Comparison of ENCODE assay signal across 8 mouse cellular contexts in genomic region chr15:89157954-89158353, GRCm38 (mm10). TPM values are rescaled to one million over a fixed set of nuclear protein-coding genes. Genes with fewer than 3 reads are reported as not detected.
A peak's percentile ranks its signal among the peaks of the same experiment; 100 is the strongest.
DNase-seq lines count a peak whose midpoint lies in the region; ATAC-seq and TF ChIP-seq lines count a peak whose summit lies in the region.

No protein-coding gene starts in this region.

- ATAC-seq in erythroid progenitor cell, adult 5-6 weeks (replicated peaks; ENCODE audit: low FRiP score, poor library complexity, severe bottlenecking) = peak; percentile 63
- peak; percentile 26; the same call in 1 of the 2 replicates for ATAC-seq in hindbrain, embryonic 12.5 days (ENCODE audit: low FRiP score)
- peak; percentile 45 for ATAC-seq in liver, postnatal 0 days

- no peak overlapping the region for H3K4me3 ChIP-seq in bone marrow macrophage, adult 2 months (ENCODE audit: insufficient read depth, low read length)
- H3K4me3 ChIP-seq in hindbrain, embryonic 12.5 days = no peak overlapping the region
- no peak overlapping the region for H3K4me3 ChIP-seq in liver, postnatal 0 days (ENCODE audit: low read depth, low read length)

- H3K4me2 ChIP-seq in hindbrain, embryonic 12.5 days (replicated peaks) = no peak overlapping the region
- H3K4me2 ChIP-seq in liver, postnatal 0 days (ENCODE audit: low read depth, low read length) = no peak overlapping the region

- H3K27me3 ChIP-seq in hindbrain, embryonic 12.5 days = no peaks in the 10 kb centered on the region
- no peaks in the 10 kb centered on the region for H3K27me3 ChIP-seq in liver, postnatal 0 days (ENCODE audit: insufficient read depth, low read length)

- no peaks in the 10 kb centered on the region for H3K4me1 ChIP-seq in bone marrow macrophage, adult 2 months (ENCODE audit: control insufficient read depth, insufficient read depth, low read length)
- no peaks in the 10 kb centered on the region for H3K4me1 ChIP-seq in hindbrain, embryonic 12.5 days
- no peaks in the 10 kb centered on the region for H3K4me1 ChIP-seq in liver, postnatal 0 days (ENCODE audit: insufficient read depth)

- no peak for TF ChIP-seq POLR2A in bone marrow macrophage, adult 2 months (IDR thresholded peaks at IDR 0.05; ENCODE audit: borderline replicate concordance, low read depth, low read length)

- peak; percentile 68 for DNase-seq in urinary bladder, postnatal 14 days (ENCODE audit: low spot score)
- no peak for DNase-seq in urinary bladder, adult 18-20 months (ENCODE audit: low spot score in 2 of 2)
- peak; percentile 78 for DNase-seq in liver, postnatal 0 days
- DNase-seq in skeletal muscle tissue, adult 2 months (ENCODE audit: low read depth, low spot score) = peak; percentile 80
- DNase-seq in frontal cortex, adult 2 months (ENCODE audit: extremely low spot score in 1 of 2, low spot score in 1 of 2) = no peak

- H3K27ac ChIP-seq in bone marrow macrophage, adult 2 months (ENCODE audit: insufficient read depth, low read depth, low read length) = no peak overlapping the region
- H3K27ac ChIP-seq in hindbrain, embryonic 12.5 days = 0 out of 2 replicates have a peak overlapping the region, but pooled peaks have one; percentile 12
- H3K27ac ChIP-seq in liver, postnatal 0 days (ENCODE audit: low read depth) = no peak overlapping the region

- no peaks in the 10 kb centered on the region for H3K9me3 ChIP-seq in hindbrain, embryonic 12.5 days (replicated peaks)
- no peaks in the 10 kb centered on the region for H3K9me3 ChIP-seq in liver, postnatal 0 days (ENCODE audit: low read length)

- no peak for TF ChIP-seq EP300 in liver, postnatal 0 days (IDR thresholded peaks at IDR 0.05; ENCODE audit: low read depth)

- peak; percentile 36; the same call in 1 of the 2 replicates for TF ChIP-seq CTCF in bone marrow macrophage, adult 2 months (IDR thresholded peaks at IDR 0.05; ENCODE audit: low read depth, low read length)
- TF ChIP-seq CTCF in liver, postnatal 0 days (IDR thresholded peaks at IDR 0.05; ENCODE audit: low read depth) = peak; percentile 81

- WGBS in hindbrain, embryonic 12.5 days = 72% methylated on average over 7 of the region's 7 CpGs
- 55% methylated on average over 7 of the region's 7 CpGs for WGBS in liver, postnatal 0 days (ENCODE audit: insufficient replicate concordance)

- H3K36me3 ChIP-seq in hindbrain, embryonic 12.5 days = peaks cover 96% of the 10 kb centered on the region
- H3K36me3 ChIP-seq in liver, postnatal 0 days (replicated peaks; ENCODE audit: insufficient read depth, low read length) = peaks cover 72% of the 10 kb centered on the region

- H3K9ac ChIP-seq in hindbrain, embryonic 12.5 days = no peak overlapping the region
- H3K9ac ChIP-seq in liver, postnatal 0 days (replicated peaks) = no peak overlapping the region

RNA-seq across cellular contexts. Expression of gene Mapk11, which starts 8.5 kb away (rescaled TPM):
- polyA plus RNA-seq in bone marrow macrophage, adult 2 months (2012; ENCODE audit: insufficient read depth, insufficient read length, missing spikeins) = 2.2 and 2.7 TPM in 2 replicates
- total RNA-seq in erythroid progenitor cell, adult 5-6 weeks (2015; ENCODE audit: low replicate concordance) = 0.72 and 2.1 TPM in 2 replicates
- total RNA-seq in erythroid progenitor cell, adult 5-6 weeks (2017; ENCODE audit: low replicate concordance) = 0.51 TPM in 1 of 2 replicates, not detected in the other
- polyA plus RNA-seq in hindbrain, embryonic 12.5 days (2016; fragmentation: Nextera tagmentation; extraction: Ambion mirVana) = 39.0 and 41.9 TPM in 2 replicates
- polyA plus RNA-seq in liver, postnatal 0 days (2015; fragmentation: Nextera tagmentation; extraction: Ambion mirVana) = 0.66 and 0.81 TPM in 2 replicates
- polyA plus RNA-seq in frontal cortex, adult 2 months (2012; rRNA removed) = 53.3 and 61.1 TPM in 2 replicates

RNA-seq across cellular contexts. Expression of gene Mapk12, which starts 17.5 kb away (rescaled TPM):
- not detected in 2 replicates for polyA plus RNA-seq in bone marrow macrophage, adult 2 months (2012; ENCODE audit: insufficient read depth, insufficient read length, missing spikeins)
- total RNA-seq in erythroid progenitor cell, adult 5-6 weeks (2015; ENCODE audit: low replicate concordance) = not detected in 2 replicates
- 0.51 TPM in 1 of 2 replicates, not detected in the other for total RNA-seq in erythroid progenitor cell, adult 5-6 weeks (2017; ENCODE audit: low replicate concordance)
- polyA plus RNA-seq in hindbrain, embryonic 12.5 days (2016; fragmentation: Nextera tagmentation; extraction: Ambion mirVana) = 10.0 and 11.4 TPM in 2 replicates
- 2.1 and 2.4 TPM in 2 replicates for polyA plus RNA-seq in liver, postnatal 0 days (2015; fragmentation: Nextera tagmentation; extraction: Ambion mirVana)
- 20.2 and 22.9 TPM in 2 replicates for polyA plus RNA-seq in frontal cortex, adult 2 months (2012; rRNA removed)

RNA-seq across cellular contexts. Expression of gene Plxnb2, which starts 22.6 kb away (rescaled TPM):
- 432 and 457 TPM in 2 replicates for polyA plus RNA-seq in bone marrow macrophage, adult 2 months (2012; ENCODE audit: insufficient read depth, insufficient read length, missing spikeins)
- total RNA-seq in erythroid progenitor cell, adult 5-6 weeks (2015; ENCODE audit: low replicate concordance) = 7.2 and 9.2 TPM in 2 replicates
- 1.9 and 8.2 TPM in 2 replicates for total RNA-seq in erythroid progenitor cell, adult 5-6 weeks (2017; ENCODE audit: low replicate concordance)
- polyA plus RNA-seq in hindbrain, embryonic 12.5 days (2016; fragmentation: Nextera tagmentation; extraction: Ambion mirVana) = 167 and 169 TPM in 2 replicates
- polyA plus RNA-seq in liver, postnatal 0 days (2015; fragmentation: Nextera tagmentation; extraction: Ambion mirVana) = 27.2 and 29.7 TPM in 2 replicates
- 65.8 and 72.5 TPM in 2 replicates for polyA plus RNA-seq in frontal cortex, adult 2 months (2012; rRNA removed)

RNA-seq across cellular contexts. Expression of gene Hdac10, which starts 29.5 kb away (rescaled TPM):
- 13.3 and 16.3 TPM in 2 replicates for polyA plus RNA-seq in bone marrow macrophage, adult 2 months (2012; ENCODE audit: insufficient read depth, insufficient read length, missing spikeins)
- total RNA-seq in erythroid progenitor cell, adult 5-6 weeks (2015; ENCODE audit: low replicate concordance) = 4.3 TPM in 1 of 2 replicates, not detected in the other
- total RNA-seq in erythroid progenitor cell, adult 5-6 weeks (2017; ENCODE audit: low replicate concordance) = 1.3 TPM in 1 of 2 replicates, not detected in the other
- polyA plus RNA-seq in hindbrain, embryonic 12.5 days (2016; fragmentation: Nextera tagmentation; extraction: Ambion mirVana) = 18.8 and 22.0 TPM in 2 replicates
- 4.9 and 6.3 TPM in 2 replicates for polyA plus RNA-seq in liver, postnatal 0 days (2015; fragmentation: Nextera tagmentation; extraction: Ambion mirVana)
- polyA plus RNA-seq in frontal cortex, adult 2 months (2012; rRNA removed) = 24.9 and 28.9 TPM in 2 replicates

RNA-seq across cellular contexts. Expression of gene Tubgcp6, which starts 35.0 kb away (rescaled TPM):
- polyA plus RNA-seq in bone marrow macrophage, adult 2 months (2012; ENCODE audit: insufficient read depth, insufficient read length, missing spikeins) = 10.4 and 15.4 TPM in 2 replicates
- 26.4 and 41.4 TPM in 2 replicates for total RNA-seq in erythroid progenitor cell, adult 5-6 weeks (2015; ENCODE audit: low replicate concordance)
- total RNA-seq in erythroid progenitor cell, adult 5-6 weeks (2017; ENCODE audit: low replicate concordance) = 28.1 and 28.3 TPM in 2 replicates
- 22.3 and 22.8 TPM in 2 replicates for polyA plus RNA-seq in hindbrain, embryonic 12.5 days (2016; fragmentation: Nextera tagmentation; extraction: Ambion mirVana)
- polyA plus RNA-seq in liver, postnatal 0 days (2015; fragmentation: Nextera tagmentation; extraction: Ambion mirVana) = 3.1 and 3.3 TPM in 2 replicates
- polyA plus RNA-seq in frontal cortex, adult 2 months (2012; rRNA removed) = 37.4 and 39.8 TPM in 2 replicates

Comparison
In these comparisons a context has a peak if more than half of its experiments do, and no peak if none do; other contexts are left out.
1. DNase-seq: peak in urinary bladder, postnatal 14 days (single experiment), liver, postnatal 0 days (single experiment) and skeletal muscle tissue, adult 2 months (single experiment); none in urinary bladder, adult 18-20 months (0 of 2) and frontal cortex, adult 2 months (0 of 2).
2. RNA of gene Mapk11, which starts 8.5 kb away (polyA plus RNA-seq): 53.3 to 61.1 TPM in frontal cortex, adult 2 months and 39.0 to 41.9 TPM in hindbrain, embryonic 12.5 days; 2.2 to 2.7 TPM in bone marrow macrophage, adult 2 months and 0.66 to 0.81 TPM in liver, postnatal 0 days; every median in the first group is over 10 times any median in the second.
3. Peak in every context shown above with its lines, with median percentiles within 50 percentile points of each other: ATAC-seq.